Mouse (Mus musculus) cortical plate, adult 2 months (tissue): ENCODE results near the gene E430018J23Rik.

ENCODE experiments used
- CTCF ChIP-seq: fragments of 200-500 bp; IDR thresholded peaks from 2 replicates; pipeline ENCODE4 v1.5.1; 2011; ENCODE audit warnings: mild to moderate bottlenecking, control low read depth, low read length; ENCODE audit not compliant: insufficient read depth; ENCODE audit errors: extremely low read depth
- POLR2A ChIP-seq: fragments of 200-500 bp; IDR thresholded peaks from 2 replicates; pipeline ENCODE4 v1.6.1; 2011; ENCODE audit warnings: mild to moderate bottlenecking, low read length, control low read depth; ENCODE audit not compliant: insufficient read depth; ENCODE audit errors: extremely low read depth

GRCm38 (mm10) chr7:127402980-127403379, 9.6 kb upstream of the E430018J23Rik start:
- TF ChIP-seq CTCF, result no peak
- TF ChIP-seq POLR2A, result no peak
